Mouse (Mus musculus) neural tube, embryonic 13.5 days (tissue): ENCODE data around the gene Krtap4-6. TPM values are rescaled to one million over a fixed set of nuclear protein-coding genes. Genes with fewer than 3 reads are reported as not detected.
"Not testable (repeated sequence)": the region's sequence is repeated elsewhere in the genome, so short reads cannot be mapped to it uniquely, and the experiment has no call there.

Source experiments
- ATAC-seq: fragments of 200-750 bp; cut with Nextera tagmentation; 2 replicates; pipeline ENCODE4 v1.8.0; 2017; ENCODE audit warnings: low read depth, mild to moderate bottlenecking, moderate TSS enrichment, moderate library complexity
- H3K27ac ChIP-seq: fragments of 300-500 bp; sonication (generic); replicated peaks from 2 replicates; pipeline ENCODE4 v1.5.1; 2015; ENCODE audit warnings: moderate library complexity, mild to moderate bottlenecking, inconsistent platforms
- H3K27me3 ChIP-seq: fragments of 300-500 bp; sonication (generic); 2 replicates; pipeline ENCODE4 v1.6.1; 2015; ENCODE audit warnings: mild to moderate bottlenecking, inconsistent platforms
- H3K36me3 ChIP-seq: fragments of 300-500 bp; sonication (generic); 2 replicates; pipeline ENCODE4 v1.6.1; 2015; ENCODE audit warnings: mild to moderate bottlenecking, inconsistent platforms
- H3K4me1 ChIP-seq: fragments of 300-500 bp; sonication (generic); replicated peaks from 2 replicates; pipeline ENCODE4 v1.6.1; 2015; ENCODE audit warnings: inconsistent platforms
- H3K4me2 ChIP-seq: fragments of 300-500 bp; sonication (generic); 2 replicates; pipeline ENCODE4 v1.6.1; 2015; ENCODE audit warnings: inconsistent platforms, mild to moderate bottlenecking, moderate library complexity
- H3K4me3 ChIP-seq: fragments of 300-500 bp; sonication (generic); 2 replicates; pipeline ENCODE4 v1.5.1; 2015; ENCODE audit warnings: mild to moderate bottlenecking, inconsistent platforms
- H3K9ac ChIP-seq: fragments of 300-500 bp; sonication (generic); 2 replicates; pipeline ENCODE4 v1.6.1; 2015; ENCODE audit warnings: moderate library complexity, mild to moderate bottlenecking, inconsistent platforms
- H3K9me3 ChIP-seq: fragments of 300-500 bp; sonication (generic); 2 replicates; pipeline ENCODE4 v1.6.1; 2016; ENCODE audit warnings: inconsistent platforms
- WGBS: fragments of 180-500 bp; shearing (Covaris S2); methylation state at CpG from one replicate; pipeline ENCODE4 v1.1.7; 2015; 5-methylcytosine and 5-hydroxymethylcytosine counted together
- polyA plus RNA-seq: library from polyadenylated mRNA; unstranded; fragments of >200 nt; fragmentation: Nextera tagmentation; extraction: Ambion mirVana; gene quantifications from 2 replicates; pipeline ENCODE4 v1.2.1, GENCODE M21; 2015

Krtap4-6 gene
- not detected in 2 replicates for polyA plus RNA-seq

DNA sequence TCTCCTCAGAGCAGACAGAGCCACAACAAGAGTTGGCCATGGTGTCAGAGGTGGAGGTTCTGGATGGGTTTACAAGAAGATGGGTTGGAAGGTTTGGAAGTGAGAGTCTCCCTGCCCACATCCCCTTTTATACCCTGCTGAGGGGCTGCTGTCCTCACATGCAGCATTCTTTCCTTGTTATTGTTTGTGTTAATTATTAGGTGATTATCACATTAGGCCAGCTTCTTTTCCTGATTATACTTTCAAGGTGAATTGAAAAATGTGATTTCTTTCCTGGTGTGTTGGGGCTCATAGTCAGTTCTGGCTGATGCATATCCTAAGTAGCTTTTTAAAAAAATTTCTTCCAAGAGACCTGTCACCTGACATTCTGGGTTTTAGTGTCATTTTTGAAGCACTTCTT, at the start of gene Krtap4-6:
Gene Krtap4-6, minus strand, starts transcription at position 101 of the 400 bp plus-strand sequence.
- Histone ChIP-seq H3K4me1 (no peaks in the 10 kb centered on the region), H3K9me3 (no peaks in the 10 kb centered on the region), H3K9ac (no peak within 1 kb of the TSS), H3K4me3 (no peak within 1 kb of the TSS), H3K4me2 (no peak within 1 kb of the TSS), H3K36me3 (no peaks in the 10 kb centered on the region), H3K27ac (no peak within 1 kb of the TSS), H3K27me3 (no peaks in the 10 kb centered on the region)
- ATAC-seq = no peak

DNA sequence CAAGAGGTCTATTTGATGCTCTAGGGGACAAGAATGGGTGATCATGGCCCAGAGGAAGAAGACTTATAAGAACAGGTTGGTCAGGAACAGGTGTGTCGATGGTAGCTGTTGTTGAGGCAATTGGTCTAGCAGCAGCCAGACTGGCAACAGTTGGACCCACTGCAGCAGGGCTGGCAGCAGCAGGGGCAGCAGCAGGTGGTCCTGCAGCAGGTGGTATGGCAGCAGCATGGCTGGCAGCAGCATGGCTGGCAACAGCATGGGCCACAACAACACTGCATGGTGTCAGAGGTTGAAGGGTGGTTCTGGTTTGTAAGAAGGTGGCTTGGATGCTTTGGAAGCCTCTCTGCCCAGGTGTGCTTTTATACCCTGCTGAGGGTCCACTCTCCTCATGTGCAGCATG, 24.7 kb upstream of the Krtap4-6 start, which contains the start of gene Gm14190:
Gene Gm14190, minus strand, starts transcription at position 278 of the 400 bp plus-strand sequence.
- Histone ChIP-seq H3K27me3 (no peaks in the 10 kb centered on the region), H3K9me3 (no peaks in the 10 kb centered on the region), H3K4me2 (no peak within 1 kb of the TSS), H3K36me3 (no peaks in the 10 kb centered on the region), H3K27ac (no peak within 1 kb of the TSS), H3K4me1 (no peaks in the 10 kb centered on the region), H3K9ac (no peak within 1 kb of the TSS), H3K4me3 (no peak within 1 kb of the TSS)
- ATAC-seq = no peak
- WGBS = 85% methylated on average over 1 of the region's 1 CpGs

DNA sequence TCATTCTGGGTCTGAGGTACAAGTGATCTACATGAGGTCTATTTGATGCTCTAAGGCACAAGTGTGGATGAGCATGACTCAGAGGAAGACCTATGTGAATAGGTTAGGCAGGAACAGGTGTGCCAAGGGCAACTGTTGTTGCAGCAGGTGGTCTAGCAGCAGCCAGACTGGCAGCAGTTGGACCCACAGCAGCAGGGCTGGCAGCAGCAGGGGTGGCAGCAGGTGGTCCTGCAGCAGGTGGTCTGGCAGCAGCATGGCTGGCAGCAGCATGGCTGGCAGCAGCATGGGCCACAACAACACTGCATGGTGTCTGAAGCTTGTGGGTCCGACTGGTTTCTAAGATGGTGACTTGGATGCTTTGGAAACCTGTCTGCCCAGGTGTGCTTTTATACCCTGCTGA, 19.5 kb upstream of the Krtap4-6 start:
- H3K4me3 ChIP-seq, ATAC-seq, H3K27me3 ChIP-seq, H3K27ac ChIP-seq, H3K36me3 ChIP-seq, H3K4me1 ChIP-seq, H3K9ac ChIP-seq, H3K9me3 ChIP-seq, H3K4me2 ChIP-seq: not testable (repeated sequence)
- WGBS = 81% methylated on average over 1 of the region's 1 CpGs

- Histone ChIP-seq H3K27me3 (no peaks in the 10 kb centered on the region), H3K4me1 (no peaks in the 10 kb centered on the region), H3K4me2 (no peak overlapping the region), H3K9me3 (no peaks in the 10 kb centered on the region), H3K9ac (no peak overlapping the region), H3K4me3 (no peak overlapping the region), H3K36me3 (no peaks in the 10 kb centered on the region), H3K27ac (no peak overlapping the region)
- WGBS = 80% methylated on average over 2 of the region's 2 CpGs
- no peak for ATAC-seq
Observed at GRCm38 (mm10) chr11:99683481-99683880, 17.7 kb upstream of the Krtap4-6 start.

GRCm38 (mm10) chr11:99662802-99663201, 3.0 kb downstream of the Krtap4-6 start:
- no peak overlapping the region for H3K27ac ChIP-seq
- H3K4me3 ChIP-seq = no peak overlapping the region
- no peak overlapping the region for H3K9ac ChIP-seq
- H3K4me1 ChIP-seq = no peaks in the 10 kb centered on the region
- H3K9me3 ChIP-seq = no peaks in the 10 kb centered on the region
- no peaks in the 10 kb centered on the region for H3K36me3 ChIP-seq
- WGBS = 86% methylated on average over 10 of the region's 10 CpGs
- no peak overlapping the region for H3K4me2 ChIP-seq
- H3K27me3 ChIP-seq = no peaks in the 10 kb centered on the region
- ATAC-seq = no peak

- 77% methylated on average over 4 of the region's 4 CpGs for WGBS
- Histone ChIP-seq H3K27ac (no peak overlapping the region), H3K4me3 (no peak overlapping the region), H3K9me3 (no peaks in the 10 kb centered on the region), H3K27me3 (no peaks in the 10 kb centered on the region), H3K36me3 (no peaks in the 10 kb centered on the region), H3K4me2 (no peak overlapping the region), H3K4me1 (no peaks in the 10 kb centered on the region), H3K9ac (no peak overlapping the region)
- no peak for ATAC-seq
Observed at GRCm38 (mm10) chr11:99659256-99659655, 6.5 kb downstream of the Krtap4-6 start.

DNA sequence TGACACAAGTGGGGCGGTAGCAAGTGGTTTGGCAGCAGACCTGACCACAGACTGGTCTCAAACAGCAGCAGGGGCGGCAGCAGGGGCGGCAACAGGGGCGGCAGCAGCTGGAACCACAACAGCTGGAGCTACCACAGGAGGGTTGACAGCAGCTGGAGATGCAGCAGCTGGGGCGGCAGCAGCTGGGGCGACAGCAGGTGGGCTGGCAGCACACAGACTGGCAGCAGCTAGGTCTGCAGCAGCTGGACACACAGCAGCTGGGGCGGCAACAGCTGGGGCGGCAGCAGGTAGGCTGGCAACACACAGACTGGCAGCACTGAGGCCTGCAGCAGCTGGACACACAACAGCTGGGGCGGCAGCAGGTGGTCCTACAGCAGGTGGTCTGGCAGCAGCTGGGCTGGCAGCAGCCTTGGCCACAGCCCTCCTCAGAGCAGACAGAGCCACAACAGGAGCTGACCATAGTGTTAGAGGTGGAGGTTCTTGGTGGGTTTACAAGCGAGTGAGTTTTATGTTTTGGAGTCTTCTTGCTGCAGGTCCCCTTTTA, 7.2 kb downstream of the Krtap4-6 start, which contains the start of gene Gm11563:
Gene Gm11563, minus strand, starts transcription at position 494 of the 544 bp plus-strand sequence.
- 57% methylated on average over 10 of the region's 10 CpGs for WGBS
- H3K36me3 ChIP-seq, H3K27ac ChIP-seq, H3K4me1 ChIP-seq, H3K9ac ChIP-seq, H3K4me2 ChIP-seq, H3K9me3 ChIP-seq, ATAC-seq, H3K4me3 ChIP-seq, H3K27me3 ChIP-seq: not testable (repeated sequence)

GRCm38 (mm10) chr11:99657051-99657450, 8.7 kb downstream of the Krtap4-6 start:
- Histone ChIP-seq H3K4me2 (no peak overlapping the region), H3K36me3 (no peaks in the 10 kb centered on the region), H3K9me3 (no peaks in the 10 kb centered on the region), H3K9ac (no peak overlapping the region), H3K4me1 (no peaks in the 10 kb centered on the region), H3K27me3 (no peaks in the 10 kb centered on the region), H3K4me3 (no peak overlapping the region), H3K27ac (no peak overlapping the region)
- WGBS = 40% methylated on average over 5 of the region's 5 CpGs
- no peak for ATAC-seq

DNA sequence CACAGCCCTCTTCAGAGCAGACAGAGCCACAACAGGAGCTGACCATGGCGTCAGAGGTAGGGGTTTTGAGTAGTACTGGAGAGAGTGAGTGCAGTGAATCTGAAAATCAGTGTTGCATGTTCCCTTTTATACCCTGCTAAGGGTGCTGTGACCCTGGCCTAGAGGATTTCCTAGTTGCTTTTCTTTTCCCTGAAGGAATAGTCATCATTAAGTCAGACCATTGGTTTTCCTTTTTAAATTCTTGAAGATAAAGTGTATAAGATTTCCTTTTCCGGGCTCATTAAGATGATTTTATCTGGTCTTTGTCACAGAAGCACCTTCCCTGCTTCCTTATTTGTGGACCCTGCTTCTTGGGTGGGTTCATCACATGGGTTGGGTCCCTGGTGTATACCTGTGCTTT, 15.6 kb downstream of the Krtap4-6 start, which contains the start of gene Gm11555:
Gene Gm11555, minus strand, starts transcription at position 101 of the 400 bp plus-strand sequence.
- H3K9ac ChIP-seq = no peak within 1 kb of the TSS
- H3K27ac ChIP-seq = no peak within 1 kb of the TSS
- no peaks in the 10 kb centered on the region for H3K36me3 ChIP-seq
- no peak for ATAC-seq
- no peaks in the 10 kb centered on the region for H3K27me3 ChIP-seq
- H3K4me1 ChIP-seq = no peaks in the 10 kb centered on the region
- no peak within 1 kb of the TSS for H3K4me2 ChIP-seq
- 82% methylated on average over 2 of the region's 2 CpGs for WGBS
- no peaks in the 10 kb centered on the region for H3K9me3 ChIP-seq
- no peak within 1 kb of the TSS for H3K4me3 ChIP-seq

GRCm38 (mm10) chr11:99646444-99646843, 19.3 kb downstream of the Krtap4-6 start:
- Histone ChIP-seq H3K9me3 (no peaks in the 10 kb centered on the region), H3K27me3 (no peaks in the 10 kb centered on the region), H3K4me3 (no peak overlapping the region), H3K4me1 (no peaks in the 10 kb centered on the region), H3K27ac (no peak overlapping the region), H3K9ac (no peak overlapping the region), H3K4me2 (no peak overlapping the region), H3K36me3 (no peaks in the 10 kb centered on the region)
- ATAC-seq = no peak
- 90% methylated on average over 15 of the region's 15 CpGs for WGBS

DNA sequence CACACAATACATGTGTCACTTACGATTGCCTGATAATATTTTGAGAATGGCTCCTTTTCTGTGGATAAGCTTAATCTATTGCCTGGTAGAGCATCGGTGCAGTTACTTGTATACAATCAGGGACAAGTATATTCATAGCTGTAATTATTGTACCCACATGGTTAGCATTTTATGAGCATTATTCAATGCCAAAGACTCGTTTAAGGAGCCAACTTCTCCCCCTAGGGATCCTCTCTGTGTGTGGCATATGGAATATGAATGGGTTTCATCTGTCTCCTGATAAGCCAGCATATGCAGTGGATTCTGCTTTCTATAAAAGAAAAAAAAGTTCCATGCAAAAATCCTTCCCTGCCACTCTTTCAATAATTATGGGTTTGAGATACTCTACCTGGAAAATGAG, 21.4 kb downstream of the Krtap4-6 start:
- no peak overlapping the region for H3K4me3 ChIP-seq
- H3K4me1 ChIP-seq = no peaks in the 10 kb centered on the region
- H3K4me2 ChIP-seq = no peak overlapping the region
- no peaks in the 10 kb centered on the region for H3K27me3 ChIP-seq
- 60% methylated on average over 3 of the region's 3 CpGs for WGBS
- H3K27ac ChIP-seq = no peak overlapping the region
- H3K9ac ChIP-seq = no peak overlapping the region
- no peak for ATAC-seq
- H3K36me3 ChIP-seq = no peaks in the 10 kb centered on the region
- H3K9me3 ChIP-seq = no peaks in the 10 kb centered on the region

DNA sequence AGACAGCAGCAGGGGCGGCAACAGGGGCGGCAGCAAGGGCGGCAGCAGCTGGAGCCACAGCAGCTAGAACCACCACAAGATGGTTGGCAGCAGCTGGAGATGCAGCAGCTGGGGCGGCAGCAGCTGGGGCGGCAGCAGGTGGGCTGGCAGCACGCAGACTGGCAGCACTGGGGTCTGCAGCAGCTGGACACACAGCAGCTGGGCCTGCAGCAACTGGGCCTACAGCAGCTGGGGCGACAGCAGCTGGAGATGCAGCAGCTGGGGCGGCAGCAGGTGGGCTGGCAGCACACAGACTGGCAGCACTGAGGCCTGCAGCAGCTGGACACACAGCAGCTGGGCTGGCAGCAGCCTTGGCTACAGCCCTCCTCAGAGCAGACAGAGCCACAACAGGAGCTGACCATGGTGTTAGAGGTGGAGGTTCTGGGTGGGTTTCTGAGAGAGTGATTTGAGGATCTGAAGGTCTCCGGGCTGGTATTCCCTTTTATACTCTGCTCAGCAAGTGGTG, 22.1 kb downstream of the Krtap4-6 start, which contains the start of gene Krtap4-7:
Gene Krtap4-7, minus strand, starts transcription at position 455 of the 505 bp plus-strand sequence.
- WGBS = 83% methylated on average over 9 of the region's 9 CpGs
- not testable (repeated sequence) for H3K9me3 ChIP-seq, H3K4me3 ChIP-seq, H3K27ac ChIP-seq, H3K9ac ChIP-seq, H3K27me3 ChIP-seq, ATAC-seq, H3K4me2 ChIP-seq, H3K4me1 ChIP-seq, H3K36me3 ChIP-seq

GRCm38 (mm10) chr11:99640926-99641325, 24.8 kb downstream of the Krtap4-6 start:
- H3K27me3 ChIP-seq = no peaks in the 10 kb centered on the region
- no peak overlapping the region for H3K4me3 ChIP-seq
- no peaks in the 10 kb centered on the region for H3K36me3 ChIP-seq
- no peak overlapping the region for H3K9ac ChIP-seq
- WGBS = 42% methylated on average over 1 of the region's 1 CpGs
- no peak overlapping the region for H3K4me2 ChIP-seq
- no peaks in the 10 kb centered on the region for H3K9me3 ChIP-seq
- no peaks in the 10 kb centered on the region for H3K4me1 ChIP-seq
- no peak for ATAC-seq
- H3K27ac ChIP-seq = no peak overlapping the region
